Mouse (Mus musculus) midbrain, embryonic 15.5 days (tissue): ENCODE measurements around the gene Fam89a. TPM values are rescaled to one million over a fixed set of nuclear protein-coding genes. Genes with fewer than 3 reads are reported as not detected.

Experiments used
- ATAC-seq: fragments of 200-750 bp; cut with Nextera tagmentation; replicated peaks from 2 replicates; pipeline ENCODE4 v1.8.0; 2017; ENCODE audit warnings: moderate TSS enrichment
- H3K27ac ChIP-seq: fragments of 300-500 bp; sonication (generic); 2 replicates; pipeline ENCODE4 v1.5.1; 2015; ENCODE audit warnings: mild to moderate bottlenecking, inconsistent platforms
- H3K27me3 ChIP-seq: fragments of 300-500 bp; sonication (generic); replicated peaks from 2 replicates; pipeline ENCODE4 v1.6.1; 2015; ENCODE audit warnings: inconsistent platforms
- H3K36me3 ChIP-seq: fragments of 300-500 bp; sonication (generic); replicated peaks from 2 replicates; pipeline ENCODE4 v1.6.1; 2015; ENCODE audit warnings: inconsistent platforms
- H3K4me1 ChIP-seq: fragments of 300-500 bp; sonication (generic); 2 replicates; pipeline ENCODE4 v1.6.1; 2015; ENCODE audit warnings: inconsistent platforms
- H3K4me2 ChIP-seq: fragments of 300-500 bp; sonication (generic); 2 replicates; pipeline ENCODE4 v1.6.1; 2015; ENCODE audit warnings: inconsistent platforms, mild to moderate bottlenecking, moderate library complexity
- H3K4me3 ChIP-seq: fragments of 300-500 bp; sonication (generic); 2 replicates; pipeline ENCODE4 v1.5.1; 2015; ENCODE audit warnings: mild to moderate bottlenecking, inconsistent platforms
- H3K9ac ChIP-seq: fragments of 300-500 bp; sonication (generic); 2 replicates; pipeline ENCODE4 v1.6.1; 2015; ENCODE audit warnings: mild to moderate bottlenecking, inconsistent platforms
- H3K9me3 ChIP-seq: fragments of 300-500 bp; sonication (generic); 2 replicates; pipeline ENCODE4 v1.6.1; 2016; ENCODE audit warnings: inconsistent platforms
- WGBS: fragments of 180-500 bp; shearing (Covaris S2); methylation state at CpG from one replicate; pipeline ENCODE4 v1.1.7; 2015; ENCODE audit warnings: mixed read lengths; 5-methylcytosine and 5-hydroxymethylcytosine counted together
- polyA plus RNA-seq: library from polyadenylated mRNA; unstranded; fragments of >200 nt; fragmentation: Nextera tagmentation; extraction: Ambion mirVana; gene quantifications from 2 replicates; pipeline ENCODE4 v1.2.1, GENCODE M21; 2015

The Fam89a gene
- polyA plus RNA-seq, 1 experiment from 2014 or later = 0.37 TPM

DNA sequence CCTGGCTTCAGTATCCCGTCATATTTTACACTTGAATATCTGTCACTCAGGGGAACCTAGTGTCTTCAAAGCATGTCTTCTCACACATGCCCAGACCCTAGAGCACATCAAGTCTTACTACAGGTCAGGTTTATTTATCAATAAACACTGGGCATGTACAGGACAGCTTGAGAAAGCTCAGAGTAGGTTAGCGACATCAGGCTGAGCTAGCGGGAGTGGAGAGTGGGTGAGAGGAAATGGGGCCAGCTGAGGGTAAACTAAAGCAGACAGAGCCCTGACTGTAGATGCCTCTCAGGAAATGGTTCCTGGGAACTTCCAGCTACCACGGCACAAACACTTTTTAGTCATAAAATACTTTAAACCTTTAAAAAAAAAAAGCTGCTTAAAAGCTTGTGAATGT lies 48.1 kb downstream of the Fam89a start:
- Histone ChIP-seq H3K9me3 (no peaks in the 10 kb centered on the region), H3K4me2 (no peak overlapping the region), H3K4me3 (no peak overlapping the region), H3K4me1 (no peaks in the 10 kb centered on the region), H3K27ac (no peak overlapping the region), H3K9ac (no peak overlapping the region), H3K27me3 (no peaks in the 10 kb centered on the region), H3K36me3 (peaks cover 18% of the 10 kb centered on the region; the same call in 1 of the 2 replicates)
- ATAC-seq = no peak
- 82% methylated on average over 4 of the region's 4 CpGs for WGBS

DNA sequence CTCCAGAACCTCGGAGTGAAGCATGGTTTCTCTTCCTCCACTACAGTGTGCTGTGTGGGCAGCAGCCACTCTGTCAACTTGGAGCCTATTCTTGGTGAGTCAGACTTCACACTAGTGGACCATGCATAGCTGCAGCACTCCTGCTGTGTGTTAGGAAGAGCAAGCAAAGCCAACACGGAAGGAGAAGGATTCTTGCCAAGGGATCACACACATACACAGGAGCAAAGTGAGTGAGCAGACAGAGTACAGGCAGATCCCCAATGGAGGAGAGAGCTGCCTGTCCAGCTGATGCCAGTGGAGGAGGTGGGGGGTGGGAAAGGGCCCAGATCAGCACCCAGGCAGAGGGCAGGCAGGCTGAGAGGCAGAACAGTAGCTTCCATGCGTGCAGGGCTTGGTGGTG lies 49.4 kb downstream of the Fam89a start:
- WGBS = 87% methylated on average over 3 of the region's 3 CpGs
- H3K9ac ChIP-seq = no peak overlapping the region
- peaks cover 24% of the 10 kb centered on the region; the same call in 1 of the 2 replicates for H3K36me3 ChIP-seq
- no peak overlapping the region for H3K27ac ChIP-seq
- no peaks in the 10 kb centered on the region for H3K27me3 ChIP-seq
- no peak for ATAC-seq
- H3K4me2 ChIP-seq = no peak overlapping the region
- no peaks in the 10 kb centered on the region for H3K9me3 ChIP-seq
- H3K4me1 ChIP-seq = no peaks in the 10 kb centered on the region
- no peak overlapping the region for H3K4me3 ChIP-seq

- Histone ChIP-seq H3K9me3 (no peaks in the 10 kb centered on the region), H3K4me2 (no peak overlapping the region), H3K36me3 (peaks cover 26% of the 10 kb centered on the region; the same call in 1 of the 2 replicates), H3K4me1 (no peaks in the 10 kb centered on the region), H3K9ac (no peak overlapping the region), H3K27me3 (no peaks in the 10 kb centered on the region), H3K4me3 (no peak overlapping the region), H3K27ac (no peak overlapping the region)
- WGBS = 92% methylated on average over 9 of the region's 9 CpGs
- ATAC-seq = no peak
Observed at GRCm38 (mm10) chr8:124701023-124701422, 50.6 kb downstream of the Fam89a start.

DNA sequence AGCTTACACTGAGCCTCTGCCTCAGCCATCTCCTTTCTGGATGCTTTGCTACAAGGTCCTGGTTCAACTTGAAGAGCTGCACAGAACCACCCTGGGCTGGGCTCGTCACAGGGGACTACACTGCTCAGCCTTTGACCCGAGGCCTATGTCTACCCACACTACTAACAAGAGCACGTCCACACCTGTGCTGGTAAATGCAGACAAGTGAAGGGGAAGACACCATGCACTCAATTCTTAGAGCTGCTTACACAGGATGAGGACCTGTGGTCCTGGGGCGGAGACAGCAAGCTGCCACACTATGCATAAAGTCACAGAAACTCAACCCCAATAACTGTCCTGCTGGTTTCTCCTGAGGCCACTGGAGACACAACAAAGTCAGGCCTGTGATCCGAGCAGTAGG lies 51.4 kb downstream of the Fam89a start:
- no peaks in the 10 kb centered on the region for H3K27me3 ChIP-seq
- 93% methylated on average over 5 of the region's 5 CpGs for WGBS
- no peak overlapping the region for H3K4me2 ChIP-seq
- peaks cover 22% of the 10 kb centered on the region; the same call in 1 of the 2 replicates for H3K36me3 ChIP-seq
- no peak overlapping the region for H3K27ac ChIP-seq
- no peaks in the 10 kb centered on the region for H3K4me1 ChIP-seq
- H3K4me3 ChIP-seq = no peak overlapping the region
- ATAC-seq = no peak
- no peak overlapping the region for H3K9ac ChIP-seq
- H3K9me3 ChIP-seq = no peaks in the 10 kb centered on the region

DNA sequence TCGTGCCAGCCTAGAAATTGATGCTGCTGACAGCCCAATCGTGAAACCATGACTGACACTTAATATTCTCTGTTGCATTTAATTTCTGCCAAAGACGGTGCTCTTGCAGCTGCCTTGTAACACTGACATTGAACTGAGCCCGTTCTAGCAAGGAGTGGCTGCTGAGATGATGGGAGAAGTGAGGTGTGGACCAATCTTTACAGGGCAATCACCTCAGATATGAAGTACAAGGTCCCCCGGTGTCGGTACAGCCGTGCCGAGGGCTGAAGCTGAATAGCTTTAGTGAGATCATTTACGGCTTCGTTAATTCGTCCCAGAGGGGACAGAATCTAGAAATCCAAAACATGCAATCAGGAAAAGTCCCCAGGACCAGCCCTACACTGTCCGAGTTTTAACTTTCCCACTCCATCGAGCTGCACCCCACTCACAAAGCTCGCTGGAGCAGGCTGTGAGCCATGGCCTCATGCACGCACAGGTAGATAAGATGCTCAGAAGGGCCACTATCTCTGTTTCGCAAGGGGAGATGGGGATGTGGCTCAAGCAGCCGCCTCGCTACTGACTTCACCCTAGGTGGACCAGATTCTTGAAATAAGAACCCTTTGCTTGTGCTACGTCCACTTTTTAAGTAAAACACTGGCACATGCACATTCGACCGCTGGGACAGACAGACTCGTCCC lies 56.1 kb downstream of the Fam89a start:
- no peaks in the 10 kb centered on the region for H3K9me3 ChIP-seq
- no peak overlapping the region for H3K4me3 ChIP-seq
- H3K27me3 ChIP-seq = no peaks in the 10 kb centered on the region
- no peak overlapping the region for H3K27ac ChIP-seq
- H3K9ac ChIP-seq = no peak overlapping the region
- no peak for ATAC-seq
- H3K4me1 ChIP-seq = no peaks in the 10 kb centered on the region
- H3K4me2 ChIP-seq = no peak overlapping the region
- peaks cover 25% of the 10 kb centered on the region for H3K36me3 ChIP-seq
- 93% methylated on average over 22 of the region's 22 CpGs for WGBS

GRCm38 (mm10) chr8:124691706-124692105 lies 59.9 kb downstream of the Fam89a start:
- H3K36me3 ChIP-seq = peaks cover 23% of the 10 kb centered on the region
- H3K27ac ChIP-seq = no peak overlapping the region
- no peaks in the 10 kb centered on the region for H3K27me3 ChIP-seq
- 94% methylated on average over 4 of the region's 4 CpGs for WGBS
- no peak overlapping the region for H3K4me2 ChIP-seq
- ATAC-seq = no peak
- no peak overlapping the region for H3K9ac ChIP-seq
- H3K9me3 ChIP-seq = no peaks in the 10 kb centered on the region
- no peak overlapping the region for H3K4me3 ChIP-seq
- no peaks in the 10 kb centered on the region for H3K4me1 ChIP-seq

Other genes with a start within 250 kb of the Fam89a start
- gene Cog2, start 231.1 kb downstream of the Fam89a start, polyA plus RNA-seq = 35.4 and 38.1 TPM in 2 replicates
- 0.62 and 0.96 TPM in 2 replicates for gene Agt, start 182.1 kb downstream of the Fam89a start, polyA plus RNA-seq
- gene Capn9, start 175.7 kb downstream of the Fam89a start, polyA plus RNA-seq = 0.14 TPM in 1 of 2 replicates, not detected in the other
- gene 2310022B05Rik, start 88.5 kb downstream of the Fam89a start, polyA plus RNA-seq = 21.8 and 23.6 TPM in 2 replicates
- 69.4 and 70.2 TPM in 2 replicates for gene Ttc13, start 29.8 kb downstream of the Fam89a start, polyA plus RNA-seq
- 32.7 and 37.6 TPM in 2 replicates for gene Arv1, start 29.7 kb downstream of the Fam89a start, polyA plus RNA-seq
- gene Trim67, start 41.3 kb upstream of the Fam89a start, polyA plus RNA-seq = 29.2 and 30.8 TPM in 2 replicates
- 77.5 and 83.9 TPM in 2 replicates for gene Gnpat, start 111.2 kb upstream of the Fam89a start, polyA plus RNA-seq
- 27.4 and 28.3 TPM in 2 replicates for gene 2810004N23Rik, start 111.3 kb upstream of the Fam89a start, polyA plus RNA-seq
- 15.5 and 16.3 TPM in 2 replicates for gene Exoc8, start 145.9 kb upstream of the Fam89a start, polyA plus RNA-seq
- 10.4 and 10.7 TPM in 2 replicates for gene Sprtn, start 146.1 kb upstream of the Fam89a start, polyA plus RNA-seq
- gene Egln1, start 197.5 kb upstream of the Fam89a start, polyA plus RNA-seq = 17.8 and 18.1 TPM in 2 replicates